Mouse (Mus musculus) kidney, adult 2 months (tissue): ENCODE data around the gene Nol3.

Source experiments
- CTCF ChIP-seq: fragments of 200-500 bp; conservative IDR thresholded peaks from 2 replicates; pipeline ENCODE4 v1.5.1; 2011; ENCODE audit warnings: low read depth, mild to moderate bottlenecking, control low read depth, low read length, moderate library complexity, mixed read lengths; ENCODE audit not compliant: insufficient read depth, insufficient read length
- POLR2A ChIP-seq: fragments of 200-500 bp; IDR thresholded peaks from one replicate; pipeline ENCODE4 v1.6.1; 2011; ENCODE audit warnings: low read depth, low read length, control low read depth

GRCm38 (mm10) chr8:105318662-105319190 lies 42.8 kb downstream of the Nol3 start:
- TF ChIP-seq POLR2A, result no peak
- no peak for TF ChIP-seq CTCF
